Mouse (Mus musculus): Measurements from ENCODE around the gene Sf3a2. TPM values are rescaled to one million over a fixed set of nuclear protein-coding genes. Genes with fewer than 3 reads are reported as not detected.
"Not testable (repeated sequence)": the region's sequence is repeated elsewhere in the genome, so short reads cannot be mapped to it uniquely, and the experiment has no call there.

Sf3a2 gene
- polyA plus RNA-seq, 1 experiment from 2014 or later = 63.5 TPM

DNA sequence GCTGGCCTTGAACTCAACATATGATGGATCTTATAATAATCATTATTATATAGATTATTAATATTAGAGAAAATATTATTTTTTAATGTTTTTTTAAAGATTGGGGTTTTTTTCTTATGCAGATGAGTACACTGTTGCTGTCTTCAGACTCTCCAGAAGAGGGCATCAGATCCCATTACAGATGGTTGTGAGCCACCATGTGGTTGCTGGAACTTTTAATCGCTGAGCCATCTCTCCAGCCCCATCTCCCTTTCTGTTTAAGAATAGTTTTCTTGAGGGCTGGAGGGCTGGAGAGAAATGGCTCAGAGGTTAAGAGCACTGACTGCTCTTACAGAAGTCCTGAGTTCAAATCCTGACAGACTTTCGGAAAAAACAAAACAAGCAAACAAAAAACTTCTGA lies 24.0 kb downstream of the Sf3a2 start:
- Histone ChIP-seq H3K4me3 (no peak overlapping the region), H3K9me3 (replicated peaks) (no peaks in the 10 kb centered on the region), H3K27me3 (no peaks in the 10 kb centered on the region), H3K4me2 (no peak overlapping the region), H3K4me1 (0 out of 2 replicates have a peak, but pooled peaks cover 3% of the 10 kb centered on the region), H3K27ac (no peak overlapping the region), H3K9ac (no peak overlapping the region), H3K36me3 (ENCODE audit: poor library complexity, severe bottlenecking) (no peaks in the 10 kb centered on the region)
- no peak for ATAC-seq
- 44% methylated on average over 2 of the region's 2 CpGs for WGBS

DNA sequence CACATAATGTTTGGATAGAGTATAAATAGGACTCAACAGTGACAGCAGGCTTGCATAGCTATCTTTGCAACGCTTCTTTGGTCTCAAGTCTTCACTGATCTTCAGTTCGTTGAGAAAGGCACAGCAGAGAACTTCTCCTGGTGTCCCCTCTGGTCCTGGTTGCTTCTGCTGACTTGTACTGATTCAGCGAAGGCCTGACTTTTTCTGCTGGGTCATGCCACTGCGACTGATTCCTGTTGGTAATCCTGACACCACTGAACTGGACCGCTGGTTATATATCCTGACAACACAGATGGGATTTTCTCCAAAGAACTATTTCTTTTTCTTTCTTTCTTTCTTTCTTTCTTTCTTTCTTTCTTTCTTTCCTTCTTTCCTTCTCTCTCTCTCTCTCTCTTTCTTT lies 24.5 kb downstream of the Sf3a2 start:
- Histone ChIP-seq H3K4me3 (no peak overlapping the region), H3K27me3 (no peaks in the 10 kb centered on the region), H3K9me3 (replicated peaks) (no peaks in the 10 kb centered on the region), H3K27ac (no peak overlapping the region), H3K4me2 (no peak overlapping the region), H3K36me3 (ENCODE audit: poor library complexity, severe bottlenecking) (no peaks in the 10 kb centered on the region), H3K9ac (no peak overlapping the region), H3K4me1 (peaks cover 5% of the 10 kb centered on the region)
- ATAC-seq = no peak
- 85% methylated on average over 5 of the region's 5 CpGs for WGBS

GRCm38 (mm10) chr10:80823316-80823715 lies 25.3 kb downstream of the Sf3a2 start:
- no peak for ATAC-seq
- WGBS = 98% methylated on average over 1 of the region's 1 CpGs

DNA sequence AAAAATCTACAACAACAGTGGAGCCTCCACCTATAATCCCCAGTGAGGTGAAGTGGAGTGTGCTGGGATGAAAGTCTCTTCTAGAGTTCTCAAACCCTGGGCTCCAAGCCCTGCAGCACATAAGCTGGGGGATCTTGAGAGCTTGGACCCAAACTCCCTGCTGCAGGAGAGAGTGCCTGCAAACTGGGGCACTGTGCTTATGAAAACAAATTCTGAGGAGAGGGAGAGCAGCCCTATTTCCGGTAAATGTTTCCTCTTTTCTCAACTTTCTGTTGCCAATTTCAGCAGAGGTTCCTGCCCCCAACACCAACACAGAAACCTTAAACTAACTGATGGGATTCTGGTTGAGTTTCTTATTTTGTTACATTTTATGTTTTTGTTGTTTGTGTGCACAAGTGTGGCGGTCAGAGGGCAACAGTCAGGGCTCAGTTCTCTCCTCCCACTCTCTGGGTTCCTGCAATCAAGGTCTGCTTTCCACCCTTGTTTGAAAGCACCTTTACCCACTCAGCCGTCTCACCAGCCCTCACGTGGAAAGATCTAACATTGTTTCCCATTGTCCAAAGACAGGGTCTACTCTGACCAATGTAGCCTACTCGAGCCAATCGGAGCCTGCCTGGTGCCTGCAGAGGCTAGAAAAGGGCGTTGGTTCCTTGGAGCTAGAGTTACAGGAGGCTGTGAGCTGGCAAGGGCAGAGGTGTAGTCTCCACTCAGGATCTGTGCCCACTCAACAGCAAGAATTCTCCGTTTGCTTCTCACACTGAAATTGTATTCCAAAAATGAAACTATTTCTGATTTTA lies 26.0 kb downstream of the Sf3a2 start:
- Histone ChIP-seq H3K9me3 (replicated peaks) (no peaks in the 10 kb centered on the region), H3K27ac (no peak overlapping the region), H3K4me3 (no peak overlapping the region), H3K9ac (no peak overlapping the region), H3K36me3 (ENCODE audit: poor library complexity, severe bottlenecking) (peaks cover 9% of the 10 kb centered on the region), H3K27me3 (no peaks in the 10 kb centered on the region), H3K4me2 (no peak overlapping the region), H3K4me1 (peaks cover 18% of the 10 kb centered on the region)
- WGBS = 72% methylated on average over 8 of the region's 8 CpGs
- no peak for ATAC-seq

More at GRCm38 (mm10) chr10:80823316-80823715, 25.3 kb downstream of the Sf3a2 start:
- no peak overlapping the region for H3K4me2 ChIP-seq
- no peaks in the 10 kb centered on the region for H3K9me3 ChIP-seq (replicated peaks)
- no peak overlapping the region for H3K27ac ChIP-seq
- H3K27me3 ChIP-seq = no peaks in the 10 kb centered on the region
- no peak overlapping the region for H3K9ac ChIP-seq
- peaks cover 13% of the 10 kb centered on the region for H3K4me1 ChIP-seq
- H3K36me3 ChIP-seq (ENCODE audit: poor library complexity, severe bottlenecking) = peaks cover 4% of the 10 kb centered on the region; the same call in 1 of the 2 replicates
- H3K4me3 ChIP-seq = no peak overlapping the region

- no peak for ATAC-seq
- H3K4me3 ChIP-seq = no peak overlapping the region
- H3K27ac ChIP-seq = no peak overlapping the region
- no peak overlapping the region for H3K9ac ChIP-seq
- no peak overlapping the region for H3K4me2 ChIP-seq
- no peaks in the 10 kb centered on the region for H3K27me3 ChIP-seq
- no peaks in the 10 kb centered on the region for H3K9me3 ChIP-seq (replicated peaks)
- peaks cover 25% of the 10 kb centered on the region for H3K4me1 ChIP-seq
- peaks cover 17% of the 10 kb centered on the region for H3K36me3 ChIP-seq (ENCODE audit: poor library complexity, severe bottlenecking)
- 83% methylated on average over 2 of the region's 2 CpGs for WGBS
Measured at GRCm38 (mm10) chr10:80824827-80825226, 26.8 kb downstream of the Sf3a2 start.

GRCm38 (mm10) chr10:80826151-80827062 lies 28.4 kb downstream of the Sf3a2 start, which contains the start of gene Oaz1:
TSS of gene Oaz1 (plus strand) at chr10:80826656.
- WGBS = under 1% methylated on average over 68 of the region's 82 CpGs
- Histone ChIP-seq H3K36me3 (ENCODE audit: poor library complexity, severe bottlenecking) (peaks cover 32% of the 10 kb centered on the region), H3K4me3 (peak within 1 kb of the TSS; percentile 78), H3K4me1 (peaks cover 41% of the 10 kb centered on the region), H3K9me3 (replicated peaks) (no peaks in the 10 kb centered on the region), H3K27ac (peak within 1 kb of the TSS; percentile 86), H3K9ac (peak within 1 kb of the TSS; percentile 92), H3K4me2 (peak within 1 kb of the TSS; percentile 90), H3K27me3 (no peaks in the 10 kb centered on the region)
- peak; percentile 97 for ATAC-seq

DNA sequence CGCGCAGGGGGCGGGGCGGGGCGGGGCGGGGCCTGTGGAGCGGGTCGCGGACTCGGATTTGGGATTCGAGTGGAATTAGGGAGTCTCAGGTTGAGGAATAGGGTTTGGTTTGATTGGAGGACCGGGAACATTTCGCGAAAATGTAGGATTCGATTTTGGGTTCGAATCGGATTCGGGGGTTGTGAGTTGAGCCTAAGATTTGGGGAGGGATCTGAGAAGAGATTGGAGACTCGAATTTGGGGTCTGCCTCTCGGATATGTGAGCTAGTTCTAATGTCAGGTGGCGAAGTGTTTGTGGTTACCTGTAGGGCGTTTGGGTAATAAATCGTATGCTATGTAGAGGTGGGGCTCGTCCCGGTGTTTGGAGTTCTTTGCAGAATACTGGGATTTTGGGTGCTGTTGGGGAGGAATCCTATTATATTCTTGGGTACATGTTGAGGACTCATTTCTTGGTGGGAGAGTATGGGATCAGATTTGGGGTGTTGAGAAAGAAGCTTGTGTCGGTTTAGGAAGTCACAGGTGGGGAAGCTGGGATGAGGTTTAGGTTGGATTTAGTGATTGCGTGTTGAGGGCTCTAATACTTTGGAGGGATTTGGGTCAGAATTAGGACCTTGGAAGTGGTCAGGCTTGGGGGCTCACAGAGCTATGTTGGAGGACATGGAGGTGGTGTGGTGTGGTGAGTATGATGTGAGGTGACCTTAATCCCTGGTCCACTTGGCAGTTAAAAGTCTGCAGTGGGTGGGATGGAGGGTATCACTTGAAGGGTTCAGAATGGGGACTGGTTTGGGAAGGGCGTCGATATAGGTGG lies 29.3 kb downstream of the Sf3a2 start:
- H3K27ac ChIP-seq = peak overlapping the region; percentile 86
- peaks cover 42% of the 10 kb centered on the region for H3K4me1 ChIP-seq
- peak overlapping the region; percentile 90 for H3K4me2 ChIP-seq
- H3K9me3 ChIP-seq (replicated peaks) = no peaks in the 10 kb centered on the region
- peaks cover 32% of the 10 kb centered on the region for H3K36me3 ChIP-seq (ENCODE audit: poor library complexity, severe bottlenecking)
- no peaks in the 10 kb centered on the region for H3K27me3 ChIP-seq
- WGBS = 8% methylated on average over 29 of the region's 29 CpGs
- no peak for ATAC-seq
- H3K4me3 ChIP-seq = peak overlapping the region; percentile 78
- H3K9ac ChIP-seq = peak overlapping the region; percentile 92

DNA sequence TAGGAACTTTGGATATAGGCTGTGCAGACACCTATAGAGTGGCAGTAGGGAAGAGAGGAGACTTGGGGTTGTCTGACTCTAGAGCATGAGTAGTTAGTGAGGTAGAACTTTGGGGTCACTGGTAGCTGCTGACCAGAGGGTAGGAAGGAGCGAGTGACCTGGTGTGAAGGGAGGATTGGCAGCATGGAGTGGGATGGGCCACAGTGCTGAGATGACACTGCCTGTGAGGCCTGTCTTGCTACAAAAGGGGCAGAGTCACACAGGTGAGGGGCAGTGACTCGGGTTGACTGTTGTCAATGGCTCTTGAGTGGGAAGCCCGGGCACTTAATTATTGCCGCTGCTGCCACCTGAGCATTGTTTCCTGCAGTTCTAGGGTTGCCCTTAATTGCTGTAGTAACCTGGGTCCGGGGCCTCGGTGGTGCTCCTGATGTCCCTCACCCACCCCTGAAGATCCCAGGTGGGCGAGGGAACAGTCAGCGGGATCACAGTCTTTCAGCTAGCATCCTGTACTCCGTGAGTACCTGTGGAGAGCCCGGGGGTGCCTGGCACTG lies 29.9 kb downstream of the Sf3a2 start:
- Histone ChIP-seq H3K4me3 (peak overlapping the region; percentile 78), H3K9me3 (replicated peaks) (no peaks in the 10 kb centered on the region), H3K27me3 (no peaks in the 10 kb centered on the region), H3K4me1 (peaks cover 42% of the 10 kb centered on the region), H3K9ac (peak overlapping the region; percentile 92), H3K36me3 (ENCODE audit: poor library complexity, severe bottlenecking) (peaks cover 32% of the 10 kb centered on the region), H3K27ac (no peak overlapping the region), H3K4me2 (peak overlapping the region; percentile 90)
- WGBS = 81% methylated on average over 10 of the region's 10 CpGs
- ATAC-seq = no peak

- H3K4me2 ChIP-seq = peak overlapping the region; percentile 90
- H3K27me3 ChIP-seq; H3K27ac ChIP-seq; H3K9me3 ChIP-seq (replicated peaks); ATAC-seq; H3K9ac ChIP-seq: not testable (repeated sequence)
- H3K4me1 ChIP-seq = peaks cover 42% of the 10 kb centered on the region
- H3K36me3 ChIP-seq (ENCODE audit: poor library complexity, severe bottlenecking) = peaks cover 32% of the 10 kb centered on the region
- 85% methylated on average over 7 of the region's 9 CpGs for WGBS
- H3K4me3 ChIP-seq = peak overlapping the region; percentile 78; the same call in 1 of the 2 replicates
Measured at GRCm38 (mm10) chr10:80828587-80828986, 30.6 kb downstream of the Sf3a2 start.

DNA sequence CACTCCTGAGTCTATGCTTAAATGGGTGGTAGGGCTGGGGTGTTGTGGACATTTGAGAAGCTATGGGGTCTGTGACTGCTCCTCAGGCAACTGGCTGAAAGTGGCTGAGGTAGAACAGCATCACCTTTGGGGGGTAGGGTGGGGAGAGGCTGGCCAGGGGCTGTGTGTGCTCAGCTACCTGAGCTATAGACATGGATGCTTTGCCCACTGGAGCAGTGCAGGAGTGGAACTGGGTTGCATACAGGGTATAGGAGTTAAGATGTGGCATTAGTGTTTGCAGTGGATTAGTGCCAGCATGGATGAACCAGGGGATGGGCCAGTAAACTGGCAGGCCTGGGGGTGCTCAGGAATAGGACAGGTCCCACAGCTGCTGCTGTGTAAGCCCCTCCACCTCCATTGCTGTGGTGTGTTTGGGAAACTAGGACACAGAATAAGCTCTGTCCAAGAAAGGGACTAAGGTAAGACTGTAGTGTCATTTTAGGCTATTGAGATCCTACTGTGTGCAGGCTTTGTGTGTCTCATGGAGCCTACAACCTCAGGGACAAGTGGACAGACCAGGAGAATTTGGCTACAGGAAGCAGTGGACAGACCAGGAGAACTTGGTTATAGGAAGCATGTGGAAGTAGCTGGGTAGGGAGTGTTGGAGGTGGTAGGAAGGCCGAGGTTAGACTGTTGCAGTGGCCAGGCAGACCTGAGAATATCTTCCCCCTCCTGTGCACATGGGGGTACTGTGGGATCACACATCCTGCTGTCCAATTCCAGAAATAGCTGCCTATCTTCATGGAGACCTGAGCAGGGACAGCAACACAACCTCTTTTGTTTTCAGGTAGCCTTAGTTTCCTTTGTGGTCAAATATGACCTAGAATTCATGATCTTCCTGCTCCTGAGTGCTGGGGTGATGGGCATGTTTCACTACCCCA lies 31.6 kb downstream of the Sf3a2 start:
- Histone ChIP-seq H3K27ac (no peak overlapping the region; the same call in 1 of the 2 replicates), H3K27me3 (peaks cover 13% of the 10 kb centered on the region), H3K9ac (no peak overlapping the region), H3K36me3 (ENCODE audit: poor library complexity, severe bottlenecking) (peaks cover 32% of the 10 kb centered on the region), H3K9me3 (replicated peaks) (no peaks in the 10 kb centered on the region), H3K4me2 (no peak overlapping the region), H3K4me1 (peaks cover 42% of the 10 kb centered on the region), H3K4me3 (no peak overlapping the region)
- ATAC-seq = no peak
- WGBS = 60% methylated on average over 1 of the region's 1 CpGs

All from forebrain, embryonic 13.5 days (tissue).